Mouse (Mus musculus): Measurements from ENCODE around the gene Chst11. TPM values are rescaled to one million over a fixed set of nuclear protein-coding genes. Genes with fewer than 3 reads are reported as not detected.

Gene Chst11
- polyA plus RNA-seq (2012; rRNA removed) = 21.1 and 22.6 TPM in 2 replicates

GRCm38 (mm10) chr10:82984950-82985699 is at the start of gene Chst11:
Gene Chst11, plus strand, starts transcription at chr10:82985498.
- H3K4me3 ChIP-seq (replicated peaks; ENCODE audit: insufficient read depth, low read depth, low read length) = peak within 1 kb of the TSS; percentile 67
- peak within 1 kb of the TSS; percentile 64 for H3K27ac ChIP-seq (ENCODE audit: insufficient read depth, low read length)
- H3K4me1 ChIP-seq (ENCODE audit: control insufficient read depth, insufficient read depth, low read length) = peaks cover 12% of the 10 kb centered on the region; the same call in 1 of the 2 replicates
- TF ChIP-seq CTCF (IDR thresholded peaks at IDR 0.05; ENCODE audit: borderline replicate concordance, insufficient read depth, low read depth, low read length) (no peak), POLR2A (IDR thresholded peaks at IDR 0.05; ENCODE audit: borderline replicate concordance, insufficient read depth, low read length) (no peak)
- under 1% methylated on average over 67 of the region's 67 CpGs for WGBS
- H3K27me3 ChIP-seq (ENCODE audit: control insufficient read depth, insufficient read depth, low read length) = no peaks in the 10 kb centered on the region
- peak; percentile 75 to 81 for DNase-seq

- no peak for TF ChIP-seq POLR2A (IDR thresholded peaks at IDR 0.05; ENCODE audit: borderline replicate concordance, insufficient read depth, low read length)
- TF ChIP-seq CTCF (IDR thresholded peaks at IDR 0.05; ENCODE audit: borderline replicate concordance, insufficient read depth, low read depth, low read length) = no peak
- no peak overlapping the region for H3K4me3 ChIP-seq (replicated peaks; ENCODE audit: insufficient read depth, low read depth, low read length)
- no peaks in the 10 kb centered on the region for H3K4me1 ChIP-seq (ENCODE audit: control insufficient read depth, insufficient read depth, low read length)
- no peak overlapping the region for H3K27ac ChIP-seq (ENCODE audit: insufficient read depth, low read length)
- H3K27me3 ChIP-seq (ENCODE audit: control insufficient read depth, insufficient read depth, low read length) = no peaks in the 10 kb centered on the region
- WGBS = 89% methylated on average over 6 of the region's 6 CpGs
- DNase-seq = no peak
These were observed 49.5 kb upstream of the Chst11 start for GRCm38 (mm10) chr10:82935774-82936173.

GRCm38 (mm10) chr10:82953415-82953814 is 31.9 kb upstream of the Chst11 start:
- no peaks in the 10 kb centered on the region for H3K27me3 ChIP-seq (ENCODE audit: control insufficient read depth, insufficient read depth, low read length)
- TF ChIP-seq POLR2A (IDR thresholded peaks at IDR 0.05; ENCODE audit: borderline replicate concordance, insufficient read depth, low read length) (no peak), CTCF (IDR thresholded peaks at IDR 0.05; ENCODE audit: borderline replicate concordance, insufficient read depth, low read depth, low read length) (no peak)
- H3K27ac ChIP-seq (ENCODE audit: insufficient read depth, low read length) = no peak overlapping the region
- H3K4me1 ChIP-seq (ENCODE audit: control insufficient read depth, insufficient read depth, low read length) = no peaks in the 10 kb centered on the region
- 89% methylated on average over 4 of the region's 4 CpGs for WGBS
- H3K4me3 ChIP-seq (replicated peaks; ENCODE audit: insufficient read depth, low read depth, low read length) = no peak overlapping the region
- no peak for DNase-seq

GRCm38 (mm10) chr10:82955117-82955516 is 30.2 kb upstream of the Chst11 start:
- no peaks in the 10 kb centered on the region for H3K27me3 ChIP-seq (ENCODE audit: control insufficient read depth, insufficient read depth, low read length)
- 93% methylated on average over 18 of the region's 18 CpGs for WGBS

GRCm38 (mm10) chr10:82958218-82958761 is 27.0 kb upstream of the Chst11 start:
- no peak overlapping the region for H3K4me3 ChIP-seq (replicated peaks; ENCODE audit: insufficient read depth, low read depth, low read length)
- H3K27me3 ChIP-seq (ENCODE audit: control insufficient read depth, insufficient read depth, low read length) = no peaks in the 10 kb centered on the region
- H3K4me1 ChIP-seq (ENCODE audit: control insufficient read depth, insufficient read depth, low read length) = no peaks in the 10 kb centered on the region
- TF ChIP-seq POLR2A (IDR thresholded peaks at IDR 0.05; ENCODE audit: borderline replicate concordance, insufficient read depth, low read length) (no peak), CTCF (IDR thresholded peaks at IDR 0.05; ENCODE audit: borderline replicate concordance, insufficient read depth, low read depth, low read length) (no peak)
- 67% methylated on average over 5 of the region's 5 CpGs for WGBS
- H3K27ac ChIP-seq (ENCODE audit: insufficient read depth, low read length) = no peak overlapping the region
- DNase-seq = no peak

More at GRCm38 (mm10) chr10:82955117-82955516, 30.2 kb upstream of the Chst11 start:
- no peaks in the 10 kb centered on the region for H3K4me1 ChIP-seq (ENCODE audit: control insufficient read depth, insufficient read depth, low read length)
- no peak overlapping the region for H3K27ac ChIP-seq (ENCODE audit: insufficient read depth, low read length)
- TF ChIP-seq CTCF (IDR thresholded peaks at IDR 0.05; ENCODE audit: borderline replicate concordance, insufficient read depth, low read depth, low read length) = no peak
- TF ChIP-seq POLR2A (IDR thresholded peaks at IDR 0.05; ENCODE audit: borderline replicate concordance, insufficient read depth, low read length) = no peak
- DNase-seq = no peak
- no peak overlapping the region for H3K4me3 ChIP-seq (replicated peaks; ENCODE audit: insufficient read depth, low read depth, low read length)

GRCm38 (mm10) chr10:82959316-82959715 is 26.0 kb upstream of the Chst11 start:
- no peak for DNase-seq
- no peak for TF ChIP-seq POLR2A (IDR thresholded peaks at IDR 0.05; ENCODE audit: borderline replicate concordance, insufficient read depth, low read length)
- Histone ChIP-seq H3K27ac (ENCODE audit: insufficient read depth, low read length) (no peak overlapping the region), H3K4me3 (replicated peaks; ENCODE audit: insufficient read depth, low read depth, low read length) (no peak overlapping the region), H3K4me1 (ENCODE audit: control insufficient read depth, insufficient read depth, low read length) (no peaks in the 10 kb centered on the region), H3K27me3 (ENCODE audit: control insufficient read depth, insufficient read depth, low read length) (no peaks in the 10 kb centered on the region)

- TF ChIP-seq POLR2A (IDR thresholded peaks at IDR 0.05; ENCODE audit: borderline replicate concordance, insufficient read depth, low read length) (no peak), CTCF (IDR thresholded peaks at IDR 0.05; ENCODE audit: borderline replicate concordance, insufficient read depth, low read depth, low read length) (0 out of 2 replicates have a peak, but pooled peaks have one; percentile 19)
- WGBS = 54% methylated on average over 7 of the region's 7 CpGs
- DNase-seq = no peak
These were observed 24.0 kb upstream of the Chst11 start for GRCm38 (mm10) chr10:82961302-82961701.

GRCm38 (mm10) chr10:82962018-82962417 is 23.3 kb upstream of the Chst11 start:
- DNase-seq = no peak
- Histone ChIP-seq H3K4me3 (replicated peaks; ENCODE audit: insufficient read depth, low read depth, low read length) (no peak overlapping the region), H3K4me1 (ENCODE audit: control insufficient read depth, insufficient read depth, low read length) (no peaks in the 10 kb centered on the region), H3K27ac (ENCODE audit: insufficient read depth, low read length) (no peak overlapping the region), H3K27me3 (ENCODE audit: control insufficient read depth, insufficient read depth, low read length) (no peaks in the 10 kb centered on the region)
- 87% methylated on average over 4 of the region's 4 CpGs for WGBS
- no peak for TF ChIP-seq CTCF (IDR thresholded peaks at IDR 0.05; ENCODE audit: borderline replicate concordance, insufficient read depth, low read depth, low read length)
- TF ChIP-seq POLR2A (IDR thresholded peaks at IDR 0.05; ENCODE audit: borderline replicate concordance, insufficient read depth, low read length) = no peak

More at GRCm38 (mm10) chr10:82961302-82961701, 24.0 kb upstream of the Chst11 start:
- no peak overlapping the region for H3K27ac ChIP-seq (ENCODE audit: insufficient read depth, low read length)
- H3K4me1 ChIP-seq (ENCODE audit: control insufficient read depth, insufficient read depth, low read length) = no peaks in the 10 kb centered on the region
- no peak overlapping the region for H3K4me3 ChIP-seq (replicated peaks; ENCODE audit: insufficient read depth, low read depth, low read length)
- H3K27me3 ChIP-seq (ENCODE audit: control insufficient read depth, insufficient read depth, low read length) = no peaks in the 10 kb centered on the region
